Mouse (Mus musculus) embryo, embryonic 10 days (tissue): Measurements from ENCODE around the gene Pcyt2.
A peak's percentile ranks its signal among the peaks of the same experiment; 100 is the strongest.
"Not testable (repeated sequence)": the region's sequence is repeated elsewhere in the genome, so short reads cannot be mapped to it uniquely, and the experiment has no call there.

Experiments
- DNase-seq: peaks from one replicate; pipeline ENCODE4 v3.0.0-alpha.2; 2015; ENCODE audit warnings: low spot score

Gene Pcyt2

DNA sequence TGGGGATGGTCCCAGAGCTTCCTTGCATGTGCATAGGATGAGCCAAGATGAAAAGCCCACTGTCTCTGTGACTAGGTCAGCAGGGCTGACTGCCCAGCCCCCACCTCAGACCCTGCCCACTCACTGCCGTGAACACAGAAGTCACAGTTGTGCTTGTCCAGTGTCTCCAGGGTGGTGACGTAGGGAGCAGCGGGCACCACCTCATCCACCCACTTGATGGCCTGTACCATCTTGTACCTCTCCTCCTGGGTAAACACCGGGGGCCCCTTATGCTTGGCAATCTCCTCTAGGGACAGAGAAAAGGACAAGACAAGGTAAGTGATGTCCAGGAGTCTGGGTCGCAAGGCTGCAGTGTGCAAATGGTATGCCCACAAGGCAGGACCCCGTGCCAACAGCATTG, 2.6 kb downstream of the Pcyt2 start:
- DNase-seq = no peak

DNA sequence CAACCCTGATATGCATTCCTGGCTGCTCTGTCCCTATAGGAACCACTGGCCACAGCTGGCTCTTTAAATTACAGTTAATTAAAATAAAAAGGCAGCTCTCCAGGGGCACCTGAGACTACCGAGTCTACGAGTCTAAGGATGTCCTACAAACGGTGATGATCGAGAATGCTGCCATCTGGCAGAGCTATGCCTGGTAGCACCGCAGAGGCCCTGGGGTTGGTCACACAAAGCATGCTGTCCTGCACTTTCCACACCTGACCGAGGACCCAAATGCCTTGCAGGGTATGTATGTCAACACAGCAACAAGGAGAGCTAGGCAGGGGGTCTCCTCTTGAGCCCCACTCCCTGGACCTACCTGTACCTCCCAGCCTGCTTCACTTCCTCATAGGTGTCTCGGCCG, 3.8 kb downstream of the Pcyt2 start:
- DNase-seq = no peak

DNA sequence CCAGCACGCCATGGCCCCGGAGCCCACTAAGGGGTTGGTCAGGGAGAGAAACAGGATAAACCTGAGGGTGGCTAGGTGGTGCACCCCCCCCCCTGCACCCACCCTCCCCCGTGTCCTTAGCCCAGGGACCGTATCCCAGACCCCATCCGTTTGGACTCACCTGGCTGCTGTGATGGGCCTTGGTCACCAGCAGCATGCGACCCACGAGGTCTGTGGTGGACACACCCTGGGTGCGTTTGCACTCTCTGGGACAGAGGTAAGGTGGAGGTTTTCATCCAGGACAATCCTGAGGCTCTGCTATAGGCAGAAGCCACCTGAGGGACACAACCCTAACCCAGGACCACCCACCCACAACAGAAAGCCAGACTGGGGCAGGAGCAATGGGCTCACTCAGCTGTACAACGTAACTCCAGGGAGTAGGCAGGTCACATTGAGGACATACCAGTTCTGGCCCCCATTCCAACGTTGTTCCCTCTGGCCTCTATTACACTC, 4.2 kb downstream of the Pcyt2 start:
- DNase-seq = no peak

DNA sequence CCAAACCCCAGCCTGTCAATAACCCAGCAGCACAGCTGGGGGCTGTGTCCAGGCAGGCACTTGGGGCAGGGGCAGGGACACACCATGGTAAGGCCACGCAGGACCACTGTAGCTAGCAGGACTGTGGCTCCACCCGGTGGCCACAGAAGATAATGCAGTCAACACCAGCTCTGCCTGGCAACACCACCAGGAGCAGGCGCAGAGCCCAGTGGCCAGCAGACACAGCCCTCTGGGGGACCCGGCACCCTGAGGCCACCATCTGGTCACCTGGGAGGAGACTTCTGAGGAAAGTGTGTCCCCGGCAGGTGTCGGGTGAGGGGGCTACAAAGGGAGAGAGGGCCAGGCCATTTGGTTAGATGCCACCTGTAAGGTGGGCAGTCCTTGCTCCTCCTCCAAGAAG, 5.0 kb downstream of the Pcyt2 start:
- DNase-seq = peak; percentile 85

DNA sequence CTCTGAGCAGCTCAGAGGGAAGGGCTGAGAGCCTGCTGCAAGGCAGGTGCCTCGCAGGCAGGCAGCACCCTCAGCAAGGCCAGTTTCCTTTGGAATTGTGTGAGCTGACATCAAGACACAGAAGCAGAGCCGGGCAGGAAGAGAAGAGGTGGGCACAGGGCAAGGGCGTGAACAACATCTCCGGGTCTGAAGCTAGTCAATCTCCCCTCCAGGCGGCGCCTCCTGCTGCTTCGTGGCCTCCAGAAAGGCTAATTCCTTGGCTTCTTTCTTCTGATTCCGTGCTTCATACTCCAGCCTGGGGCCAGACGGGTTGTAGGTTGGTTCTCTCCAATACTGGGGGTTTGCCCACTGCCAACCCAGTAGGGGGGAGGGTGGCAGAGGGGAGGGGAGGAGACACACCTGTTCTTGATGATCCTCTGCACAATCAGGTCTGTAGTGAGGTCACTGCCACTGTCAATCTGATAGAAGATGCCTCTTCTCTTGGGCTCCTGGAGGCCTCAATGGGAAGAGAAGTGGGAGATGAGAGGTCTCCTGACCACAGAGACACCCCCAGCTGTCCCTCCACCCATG, 7.2 kb downstream of the Pcyt2 start:
- DNase-seq = no peak

DNA sequence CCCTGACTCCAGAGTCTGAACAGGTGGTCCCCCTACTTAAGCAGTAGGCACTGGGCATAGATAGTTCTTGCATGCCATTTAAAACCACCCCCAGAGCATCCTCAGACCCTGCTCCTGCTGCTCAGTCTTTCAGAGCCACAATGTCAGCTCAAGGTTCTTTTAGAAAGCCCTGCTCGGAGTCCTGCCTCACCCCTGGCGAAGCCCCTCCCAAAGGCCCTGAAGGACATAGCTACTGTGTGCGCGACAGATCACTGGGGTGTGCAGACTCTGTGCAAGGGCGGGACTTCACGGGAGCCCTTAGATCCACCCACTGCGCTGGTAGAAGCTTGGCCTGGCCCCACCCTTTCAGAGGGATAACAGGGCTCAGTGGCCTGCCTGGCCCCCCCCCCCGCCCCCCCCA, 8.5 kb downstream of the Pcyt2 start:
- DNase-seq = peak; percentile 21

DNA sequence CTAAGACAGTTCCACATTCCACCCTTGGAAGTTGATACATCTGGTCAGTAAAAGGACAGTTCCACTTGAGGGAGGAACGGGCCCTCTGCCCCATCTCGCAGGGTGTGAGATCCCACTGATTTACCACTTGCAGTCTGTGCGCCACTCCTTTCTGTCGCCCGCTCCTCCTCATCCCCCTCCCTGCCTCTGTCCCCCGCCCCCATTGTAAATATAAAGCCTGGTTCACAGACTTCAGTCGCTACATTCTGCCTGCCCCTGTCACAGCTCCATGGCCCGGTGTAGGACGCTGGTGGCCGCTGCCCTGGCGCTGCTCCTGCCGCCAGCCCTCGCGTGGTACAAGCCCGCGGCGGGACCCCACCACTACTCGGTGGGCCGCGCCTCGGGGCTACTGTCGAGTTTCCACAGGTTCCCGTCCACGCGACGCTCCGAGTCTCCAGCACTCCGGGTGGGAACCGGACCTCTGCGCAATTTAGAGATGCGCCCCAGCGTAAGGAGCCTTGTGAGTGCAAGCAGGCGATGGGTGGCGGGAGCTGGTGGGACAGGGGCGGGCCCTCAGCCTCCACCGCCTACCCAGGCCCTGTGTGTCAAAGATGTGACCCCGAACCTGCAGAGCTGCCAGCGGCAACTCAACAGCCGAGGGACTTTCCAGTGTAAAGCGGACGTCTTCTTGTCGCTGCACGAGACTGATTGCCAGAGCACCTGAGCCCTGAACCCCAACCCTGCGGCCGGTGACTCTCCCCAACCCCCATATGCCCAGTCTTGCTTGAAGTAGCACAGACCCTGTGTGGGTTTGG, 9.3 kb downstream of the Pcyt2 start, which contains the start of gene Npb:
Gene Npb, plus strand, starts transcription at position 237 of the 794 bp plus-strand sequence.
- DNase-seq = peak; percentile 21

DNA sequence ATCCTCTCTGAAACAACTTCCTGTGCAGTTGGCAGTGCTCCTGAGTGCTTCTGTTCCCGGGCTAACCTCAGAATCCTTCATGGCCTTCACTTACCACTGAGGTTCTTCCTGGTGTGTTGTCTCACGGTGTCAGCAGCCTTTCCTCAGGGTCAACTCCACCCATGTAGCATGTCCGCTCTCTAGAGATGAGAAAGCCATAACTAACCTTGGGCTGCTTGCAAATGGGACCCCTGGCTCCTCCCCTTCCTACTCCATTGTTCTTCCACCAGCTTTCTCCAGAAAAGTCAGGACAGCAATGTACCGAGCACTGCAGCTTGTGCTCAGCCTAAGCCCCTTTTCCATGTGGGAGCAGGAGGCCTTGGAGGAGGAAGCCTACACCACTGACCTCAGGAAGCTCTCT, 11.0 kb downstream of the Pcyt2 start:
- DNase-seq = no peak

DNA sequence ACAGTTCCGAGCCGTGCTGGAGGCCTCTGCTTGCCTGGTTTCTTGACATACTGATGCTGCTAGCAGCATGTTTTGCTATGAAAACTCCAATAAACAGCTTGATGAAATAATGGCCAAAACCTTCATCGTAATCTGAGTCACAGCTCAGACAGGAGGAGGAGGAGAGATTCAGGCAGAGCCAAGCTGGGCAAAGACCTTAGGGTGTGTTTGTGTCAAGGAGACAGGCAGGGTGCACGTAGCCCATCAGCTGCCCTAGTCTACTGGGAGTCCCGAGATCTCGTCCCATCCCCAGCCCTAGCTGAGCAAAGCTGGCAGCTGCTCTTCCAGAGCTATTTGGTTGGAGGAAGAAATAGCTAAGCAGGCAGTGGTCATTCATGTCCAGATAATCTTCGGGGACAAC, 12.1 kb downstream of the Pcyt2 start:
- no peak for DNase-seq

DNA sequence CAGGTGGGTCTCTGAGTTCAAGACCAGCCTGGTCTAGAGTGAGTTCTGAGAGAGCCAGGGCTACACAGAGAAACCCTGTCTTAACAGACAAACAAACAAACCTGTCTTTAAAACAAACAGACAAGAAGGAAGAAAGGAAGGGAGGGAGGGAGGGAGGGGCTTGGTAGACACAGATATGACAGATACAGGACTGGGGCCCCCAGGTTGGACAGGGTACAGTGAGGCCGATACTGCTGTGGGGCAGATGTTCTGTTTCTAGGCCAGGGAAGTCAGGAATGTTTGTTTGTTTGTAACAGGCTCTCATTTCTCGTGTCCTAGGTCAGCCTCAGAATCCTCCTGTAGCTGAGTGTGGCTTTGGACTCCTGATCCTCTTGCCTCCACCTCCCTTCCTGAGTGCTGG, 14.2 kb downstream of the Pcyt2 start:
- no peak for DNase-seq

DNA sequence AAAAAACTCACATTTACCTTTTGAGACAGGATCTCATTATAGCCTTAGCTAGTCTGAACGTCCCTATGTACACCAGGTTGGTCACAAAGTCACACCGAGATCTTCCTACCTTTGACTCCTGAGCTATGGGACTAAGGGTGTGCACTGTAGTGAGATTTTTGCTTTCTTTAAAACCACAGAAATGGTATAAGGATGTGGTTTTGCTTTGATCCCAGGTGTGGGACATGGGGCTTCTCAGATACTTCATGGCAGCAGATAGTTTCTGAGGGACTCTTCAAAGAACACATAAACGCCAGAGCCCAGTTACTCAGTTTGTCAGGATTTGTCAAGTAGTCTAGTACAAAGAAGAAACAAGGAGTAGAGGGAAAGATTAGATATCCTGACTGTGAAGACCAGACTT, 17.0 kb downstream of the Pcyt2 start:
- DNase-seq = no peak

DNA sequence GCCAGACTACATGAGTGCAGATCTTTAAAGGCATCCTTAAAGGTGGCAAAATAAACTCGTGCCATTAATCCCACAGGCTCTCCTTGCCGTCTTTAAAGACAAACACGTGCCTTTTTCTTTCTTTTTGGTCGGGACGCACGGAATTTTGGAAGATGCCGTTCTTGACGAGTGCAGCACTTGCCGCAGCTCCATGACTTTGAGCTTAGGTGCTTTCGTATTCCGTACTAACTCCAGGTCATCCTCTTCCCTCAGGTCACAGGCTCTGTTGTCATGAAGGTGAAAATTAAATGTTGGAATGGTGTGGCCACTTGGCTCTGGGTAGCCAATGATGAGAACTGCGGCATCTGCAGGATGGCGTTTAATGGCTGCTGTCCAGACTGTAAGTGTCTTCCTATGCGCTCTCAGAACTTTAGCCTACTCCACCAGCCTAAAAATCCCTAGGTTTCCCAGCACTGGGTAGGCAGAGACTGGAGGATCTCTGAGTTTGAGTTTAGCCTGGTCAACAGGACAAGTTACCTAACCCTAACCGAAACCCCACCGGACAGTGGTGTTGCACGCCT, 18.7 kb downstream of the Pcyt2 start:
- no peak for DNase-seq

DNA sequence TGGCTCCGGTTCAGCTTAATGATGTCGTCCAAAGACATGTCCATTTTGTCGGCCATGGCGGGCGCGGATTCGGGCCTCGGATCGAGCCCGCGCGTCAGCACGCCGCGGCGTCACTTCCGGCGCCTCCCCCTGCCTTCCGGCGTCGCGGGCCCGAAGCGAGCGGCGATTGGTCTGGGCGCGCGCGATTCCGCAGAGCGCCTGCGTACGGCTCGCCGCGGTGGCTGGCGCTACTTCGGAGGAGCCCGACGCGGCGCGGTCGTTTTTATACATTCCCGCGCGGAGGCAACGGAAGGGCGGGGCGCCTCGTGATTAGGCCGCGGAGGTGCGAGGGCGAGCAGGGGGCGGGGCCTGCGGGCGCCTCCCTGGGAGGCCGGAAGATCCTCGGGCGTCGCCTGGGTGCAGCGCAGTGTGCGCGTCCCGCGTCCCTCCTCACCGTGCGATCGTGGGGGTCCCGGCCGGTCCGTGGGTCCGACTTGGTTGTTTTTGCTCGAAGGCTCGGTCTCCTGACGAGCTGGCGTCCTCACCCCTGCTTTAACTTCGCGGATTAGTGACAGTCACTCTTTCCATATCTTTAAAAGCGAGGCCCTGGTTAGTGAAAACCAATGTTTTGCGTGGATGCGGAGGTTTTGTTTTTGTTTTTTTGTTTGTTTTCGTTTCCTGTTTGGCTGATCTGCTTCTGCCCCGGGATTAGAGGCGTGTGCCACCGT, 19.3 kb downstream of the Pcyt2 start, which contains the start of the genes Alyref and Anapc11:
Gene Alyref, minus strand, starts transcription at position 83 of the 707 bp plus-strand sequence.
Gene Anapc11, plus strand, starts transcription at position 139 of the 707 bp plus-strand sequence.
- peak; percentile 98 for DNase-seq

DNA sequence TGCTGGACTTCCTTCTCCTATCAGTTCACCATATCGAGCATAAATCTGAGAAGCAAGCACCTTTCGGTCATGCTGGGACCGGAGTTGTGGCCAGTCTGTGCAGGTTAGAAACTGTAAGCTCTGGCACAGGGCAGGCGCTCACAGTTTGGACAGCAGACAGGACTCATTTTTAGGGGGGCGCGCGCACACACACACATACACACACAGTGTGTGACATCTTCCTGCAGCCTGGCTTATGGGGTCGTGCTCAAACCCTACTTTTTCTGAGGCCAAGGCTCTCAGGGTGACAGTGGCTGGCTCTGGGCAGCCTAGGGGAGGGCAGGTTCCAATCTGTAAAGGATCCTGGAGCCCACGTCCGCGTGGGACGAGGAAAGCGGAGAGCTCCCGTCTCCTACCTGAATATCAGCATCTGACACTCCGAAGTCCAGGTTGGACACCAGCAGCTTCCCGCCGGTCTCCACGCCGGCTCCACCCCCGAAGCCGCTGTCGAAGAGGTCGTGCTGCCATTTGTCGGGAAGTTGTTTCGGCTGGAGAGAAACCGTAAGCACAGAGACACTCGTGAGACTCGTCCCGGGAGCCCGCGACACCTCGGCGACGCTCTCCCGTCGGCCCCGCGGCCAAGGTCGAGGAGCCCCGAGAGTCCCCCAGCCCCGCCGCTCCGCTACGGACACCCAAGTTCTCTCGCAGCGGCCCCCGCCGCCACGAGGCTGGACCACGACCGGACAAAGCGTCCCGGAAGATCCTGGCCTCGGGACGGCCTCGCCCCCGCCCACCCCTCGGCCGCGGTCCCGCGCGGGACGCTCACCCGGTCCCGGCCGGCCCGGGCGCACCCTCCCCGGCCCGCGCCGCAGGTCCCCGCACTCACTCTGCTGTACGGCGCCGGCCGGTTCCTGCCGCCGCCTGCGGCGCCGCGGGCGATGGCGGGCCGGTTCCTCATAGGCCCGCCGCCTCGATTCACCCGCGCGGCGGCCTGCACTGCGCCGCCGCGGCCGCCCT, 20.2 kb downstream of the Pcyt2 start:
- no peak for DNase-seq

DNA sequence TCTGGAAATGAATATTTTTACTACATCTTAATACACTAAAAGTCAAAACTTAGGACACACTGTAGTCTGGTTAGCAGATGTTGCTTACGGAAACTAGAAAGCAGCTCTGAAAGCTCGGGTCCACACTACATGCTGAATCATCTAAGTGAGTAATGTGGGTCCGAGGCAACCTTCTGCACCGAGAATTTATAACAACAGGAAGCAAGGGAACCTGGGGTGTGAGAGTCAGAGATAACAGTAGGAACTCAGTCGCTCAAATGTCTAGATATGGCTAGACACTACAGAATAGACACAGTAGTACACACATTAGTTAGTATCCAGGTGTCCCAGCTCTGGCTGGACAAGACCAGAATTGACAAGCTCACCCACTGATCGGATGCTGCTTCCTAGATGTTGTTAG, 29.2 kb downstream of the Pcyt2 start:
- no peak for DNase-seq

DNA sequence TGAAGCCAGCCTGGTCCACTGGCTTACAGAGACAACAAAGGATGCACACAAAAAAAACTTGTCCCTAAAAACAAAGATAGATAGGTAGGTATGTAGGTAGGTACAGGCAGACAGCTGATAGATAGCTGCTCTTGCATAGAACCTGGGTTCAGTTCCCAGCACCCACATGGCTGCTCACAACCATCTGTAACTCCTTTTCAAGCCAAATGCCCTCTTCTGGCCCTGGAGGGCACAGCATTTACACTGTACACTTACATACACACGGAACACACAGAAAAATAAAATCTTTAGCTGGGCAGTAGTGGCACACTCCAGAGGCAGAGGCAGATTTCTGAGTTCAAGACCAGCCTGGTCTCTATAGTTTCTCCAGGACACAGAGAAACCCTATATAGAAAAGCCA, 33.8 kb downstream of the Pcyt2 start:
- no peak for DNase-seq

DNA sequence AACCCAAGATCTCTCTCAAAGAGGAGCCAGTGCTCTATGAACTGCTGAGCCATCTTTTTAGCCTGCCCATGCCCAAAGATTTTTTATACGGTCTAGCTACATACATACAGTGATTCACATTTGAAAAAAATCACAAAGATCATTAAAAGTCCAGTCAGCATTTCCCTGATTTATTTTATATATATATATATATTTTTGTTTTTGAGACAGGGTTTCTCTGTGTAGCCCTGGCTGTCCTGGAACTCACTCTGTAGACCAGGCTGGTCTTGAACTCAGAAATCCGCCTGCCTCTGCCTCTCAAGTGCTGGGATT, 34.8 kb downstream of the Pcyt2 start:
- not testable (repeated sequence) for DNase-seq

DNA sequence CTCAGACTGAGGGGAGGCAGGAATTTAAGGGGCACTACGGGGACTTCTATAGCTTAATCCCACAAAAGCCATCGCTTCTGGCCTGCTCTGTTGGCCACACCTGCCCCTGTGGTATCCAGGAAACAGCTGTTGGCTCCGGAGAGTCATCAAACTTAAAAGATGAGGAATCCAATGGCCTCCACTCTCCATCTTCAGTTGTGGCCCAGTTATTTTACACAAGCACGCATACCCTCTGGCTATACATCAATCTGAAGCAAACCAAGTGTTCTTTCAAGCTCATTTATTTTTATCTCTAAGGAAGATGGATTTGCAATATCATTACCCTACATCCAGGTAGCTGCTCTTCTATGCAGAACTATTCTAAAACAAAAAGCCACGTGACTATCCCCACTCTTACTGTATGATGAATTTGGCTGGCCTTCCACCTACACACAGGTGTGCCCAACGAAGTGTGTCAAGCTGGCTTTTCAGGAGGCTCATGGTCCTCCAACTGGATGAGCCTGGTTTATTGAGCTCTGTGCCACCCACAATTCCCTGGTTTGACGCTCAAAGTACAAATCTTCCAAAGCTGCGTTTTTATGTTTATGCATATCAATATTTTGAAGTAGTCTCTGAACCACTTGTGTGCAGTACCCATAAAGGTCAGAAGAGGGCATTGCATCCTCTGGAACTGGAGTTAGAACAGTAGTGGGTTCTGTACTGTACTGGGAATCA, 35.3 kb downstream of the Pcyt2 start:
- peak; percentile 43 for DNase-seq

DNA sequence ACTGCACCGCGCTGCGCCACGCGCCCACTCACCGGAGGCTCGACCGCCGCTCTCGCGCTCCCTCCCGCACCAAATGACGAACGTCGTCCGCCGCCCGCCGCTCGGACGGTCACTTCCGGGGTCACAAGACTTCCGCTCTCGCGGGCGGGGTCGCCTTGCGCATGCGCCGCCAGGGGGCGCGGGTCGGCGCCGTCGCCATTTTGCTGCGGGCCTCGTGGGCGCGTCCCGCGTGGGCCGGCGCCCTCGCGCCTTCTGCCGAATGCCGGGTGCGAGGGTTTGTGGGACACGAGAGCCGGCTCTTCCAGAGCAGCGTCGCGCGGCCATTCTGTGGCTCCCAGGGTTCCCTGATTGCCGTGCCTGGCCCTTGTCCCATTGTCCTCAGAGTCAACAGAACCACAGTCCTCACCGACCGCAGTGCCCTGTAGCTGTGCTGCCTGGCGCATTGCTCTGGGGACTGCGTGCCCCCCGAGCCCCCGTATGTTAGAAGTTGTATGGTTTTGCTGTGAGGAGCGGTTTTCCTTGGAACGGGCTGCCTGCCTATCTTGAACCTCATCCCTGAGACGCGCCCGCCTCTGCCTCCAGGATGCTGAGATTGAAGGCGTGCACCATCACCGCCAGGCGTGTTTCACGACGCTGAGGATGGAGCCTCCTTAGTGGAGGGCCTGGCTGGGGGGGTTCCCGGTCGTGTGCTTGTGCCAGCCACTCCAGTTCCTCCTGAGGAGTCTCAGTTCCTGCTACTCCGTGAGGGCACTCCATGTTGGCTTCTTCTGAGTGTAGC, 36.1 kb downstream of the Pcyt2 start, which contains the start of gene Arhgdia:
Gene Arhgdia, minus strand, starts transcription at position 135 of the 778 bp plus-strand sequence.
- DNase-seq = peak; percentile 90

DNA sequence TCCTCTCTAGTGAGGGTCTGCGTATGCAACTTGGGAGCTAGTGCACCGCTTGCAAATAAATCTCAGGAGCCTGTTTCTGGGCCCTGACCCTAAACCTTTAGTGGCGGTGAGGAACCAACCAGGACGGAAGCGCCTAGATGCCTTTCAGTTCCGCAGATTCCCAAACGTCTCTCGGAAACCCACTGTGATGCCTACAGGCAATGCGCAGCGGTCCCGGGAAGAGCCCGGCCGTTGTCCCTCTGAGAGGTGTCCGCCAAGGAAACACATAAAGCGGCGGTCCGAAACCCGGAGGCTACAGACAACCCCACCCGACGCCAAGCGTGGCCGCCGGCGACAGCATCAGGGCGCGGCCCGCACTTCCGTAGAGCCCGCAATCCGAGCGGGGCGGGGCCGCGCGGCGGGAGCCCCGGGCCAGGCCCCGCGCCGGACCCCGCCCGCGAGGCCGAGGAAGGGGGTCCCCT, 36.8 kb downstream of the Pcyt2 start:
- peak; percentile 40 for DNase-seq
